In the genomic region with DNA sequence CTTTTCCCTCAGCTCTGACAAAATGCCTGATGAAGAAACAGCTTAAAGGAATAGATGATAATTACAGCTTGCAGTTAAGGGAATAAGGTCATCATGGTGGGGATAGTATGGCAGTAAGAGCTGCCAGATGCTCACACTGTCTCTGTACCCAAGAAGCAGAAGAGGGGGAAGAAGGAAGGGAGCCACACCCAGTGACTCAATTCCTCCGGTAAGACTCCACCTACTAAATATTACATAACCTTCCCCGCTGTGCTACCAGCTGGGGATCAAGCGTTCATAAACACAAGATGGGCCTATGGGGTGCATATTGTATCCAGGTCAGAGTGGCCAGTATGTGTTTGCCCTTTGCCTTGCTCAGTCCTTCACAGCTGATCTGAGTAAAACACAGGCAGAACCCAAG, we compare ENCODE assay signal across 19 mouse cellular contexts.
"Had no signal": no experiment of that assay in that cellular context is flagged by ENCODE, and none has a peak within 500 bp of the region (broad histone marks: within the 10 kb centered on the region; RNA-seq: fewer than 3 reads in every experiment).

No protein-coding gene starts in this region.

- DNase-seq: liver, postnatal 0 days; lung, adult 2 months; lung, postnatal 14 days; lung, postnatal 4 days; midbrain, embryonic 14.5 days; right cerebral cortex, postnatal 14 days; spleen, adult 18-20 months; thymus, adult 18-20 months; thymus, postnatal 14 days; thymus, postnatal 36 days had no signal

- H3K27me3 ChIP-seq: liver, embryonic 15.5 days; lung, embryonic 15.5 days; midbrain, embryonic 12.5 days; neural tube, embryonic 13.5 days; neural tube, embryonic 15.5 days had no signal

- H3K4me2 ChIP-seq: liver, embryonic 15.5 days; lung, embryonic 15.5 days; midbrain, embryonic 12.5 days; neural tube, embryonic 13.5 days; neural tube, embryonic 15.5 days had no signal

- H3K36me3 ChIP-seq: liver, embryonic 15.5 days; lung, embryonic 15.5 days; midbrain, embryonic 10.5 days; midbrain, embryonic 12.5 days; neural tube, embryonic 13.5 days; neural tube, embryonic 15.5 days had no signal

- H3K4me3 ChIP-seq: liver, embryonic 15.5 days; lung, embryonic 15.5 days; midbrain, embryonic 10.5 days; midbrain, embryonic 12.5 days; myocyte; neural tube, embryonic 13.5 days; neural tube, embryonic 15.5 days had no signal

- H3K9ac ChIP-seq: liver, embryonic 15.5 days; liver, postnatal 0 days; lung, embryonic 15.5 days; midbrain, embryonic 12.5 days; neural tube, embryonic 13.5 days; neural tube, embryonic 15.5 days had no signal

- H3K9me3 ChIP-seq: liver, embryonic 15.5 days; lung, embryonic 15.5 days; midbrain, embryonic 10.5 days; midbrain, embryonic 12.5 days; neural tube, embryonic 13.5 days; neural tube, embryonic 15.5 days had no signal

- H3K27ac ChIP-seq: liver, embryonic 15.5 days; lung, embryonic 15.5 days; midbrain, embryonic 10.5 days; midbrain, embryonic 12.5 days; neural tube, embryonic 13.5 days; neural tube, embryonic 15.5 days had no signal

- ATAC-seq: liver, postnatal 0 days; lung, postnatal 0 days; midbrain, embryonic 16.5 days had no signal

- H3K4me1 ChIP-seq: liver, embryonic 15.5 days; lung, embryonic 15.5 days; midbrain, embryonic 10.5 days; midbrain, embryonic 12.5 days; neural tube, embryonic 13.5 days; neural tube, embryonic 15.5 days had no signal
